Mouse (Mus musculus) splenic B cell, adult 2 months (primary cell): ENCODE results near the gene Acvr1b.
A peak's percentile ranks its signal among the peaks of the same experiment; 100 is the strongest.

Experiments
- DNase-seq: peaks from one replicate; pipeline ENCODE4 v3.0.0-alpha.2; 2011; ENCODE audit warnings: low read depth, low spot score
- H3K27me3 ChIP-seq: 2 replicates; pipeline ENCODE4 v1.6.1; 2012; ENCODE audit warnings: mild to moderate bottlenecking, low read length, moderate library complexity, mixed read lengths; ENCODE audit not compliant: control insufficient read depth, poor library complexity, insufficient read depth, severe bottlenecking
- H3K36me3 ChIP-seq: 2 replicates; pipeline ENCODE4 v1.6.1; 2012; ENCODE audit warnings: mild to moderate bottlenecking, low read length, moderate library complexity, mixed read lengths; ENCODE audit not compliant: control insufficient read depth, poor library complexity, insufficient read depth, severe bottlenecking

The Acvr1b gene

DNA sequence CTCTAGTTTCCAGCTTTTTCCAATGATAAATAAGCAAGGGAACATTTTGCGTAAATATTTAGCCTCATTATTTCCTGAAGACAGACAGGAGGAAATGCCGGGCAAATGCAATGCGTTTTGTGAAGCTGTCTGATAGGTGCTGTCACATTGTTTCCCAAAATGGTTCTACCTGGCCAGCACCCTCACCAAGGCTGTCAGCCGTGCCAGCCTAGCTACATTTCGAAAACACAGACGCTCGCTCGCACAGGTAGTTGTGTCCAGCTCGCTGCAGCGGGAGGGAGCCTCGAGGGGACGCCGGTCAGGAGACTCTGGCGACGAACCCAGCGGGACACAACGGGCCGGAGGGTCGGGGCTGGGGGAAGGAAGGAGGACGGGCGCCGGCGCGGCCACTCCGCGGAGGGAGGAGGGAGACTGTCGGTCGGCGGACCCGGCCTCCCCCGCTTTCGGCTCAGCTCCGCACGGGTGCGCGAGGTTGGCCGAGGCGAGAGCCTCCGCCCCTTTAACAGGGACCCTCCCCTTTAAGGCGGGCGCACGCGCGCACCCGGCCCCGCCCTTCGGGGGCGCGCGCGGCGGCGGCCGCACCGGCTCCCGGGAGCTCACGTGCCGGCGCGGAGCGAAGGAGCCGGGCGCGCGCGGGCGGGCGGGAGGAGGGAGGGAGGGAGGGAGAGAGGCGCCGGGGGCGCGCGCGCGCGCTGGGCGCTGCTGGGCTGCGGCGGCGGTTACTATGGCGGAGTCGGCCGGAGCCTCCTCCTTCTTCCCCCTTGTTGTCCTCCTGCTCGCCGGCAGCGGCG is at the start of gene Acvr1b:
Gene Acvr1b, plus strand, starts transcription at position 647 of the 791 bp plus-strand sequence.
- Histone ChIP-seq H3K36me3 (no peaks in the 10 kb centered on the region), H3K27me3 (no peaks in the 10 kb centered on the region)
- DNase-seq = peak; percentile 91

DNA sequence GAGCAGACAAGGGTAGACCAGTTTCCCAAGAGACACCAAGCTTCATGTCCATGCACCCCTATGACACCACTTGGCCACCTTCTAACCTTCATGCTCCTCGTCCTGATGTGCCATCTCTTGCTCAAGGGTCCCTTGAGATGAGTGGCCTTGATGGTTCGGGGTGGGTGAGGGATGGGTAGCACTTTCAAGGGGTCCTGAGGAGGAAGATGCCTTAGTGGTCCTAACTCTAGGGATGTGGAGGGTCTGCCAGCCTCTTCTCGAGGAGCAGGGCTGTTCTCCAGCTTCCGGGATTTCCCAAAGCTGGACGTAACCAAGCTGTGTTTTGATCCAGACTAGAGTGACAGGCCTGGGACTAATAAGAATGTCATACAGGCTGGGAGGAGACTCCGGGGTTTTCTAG is 48.3 kb upstream of the Acvr1b start:
- H3K36me3 ChIP-seq = no peaks in the 10 kb centered on the region
- DNase-seq = no peak
- no peaks in the 10 kb centered on the region; the same call in 1 of the 2 replicates for H3K27me3 ChIP-seq

DNA sequence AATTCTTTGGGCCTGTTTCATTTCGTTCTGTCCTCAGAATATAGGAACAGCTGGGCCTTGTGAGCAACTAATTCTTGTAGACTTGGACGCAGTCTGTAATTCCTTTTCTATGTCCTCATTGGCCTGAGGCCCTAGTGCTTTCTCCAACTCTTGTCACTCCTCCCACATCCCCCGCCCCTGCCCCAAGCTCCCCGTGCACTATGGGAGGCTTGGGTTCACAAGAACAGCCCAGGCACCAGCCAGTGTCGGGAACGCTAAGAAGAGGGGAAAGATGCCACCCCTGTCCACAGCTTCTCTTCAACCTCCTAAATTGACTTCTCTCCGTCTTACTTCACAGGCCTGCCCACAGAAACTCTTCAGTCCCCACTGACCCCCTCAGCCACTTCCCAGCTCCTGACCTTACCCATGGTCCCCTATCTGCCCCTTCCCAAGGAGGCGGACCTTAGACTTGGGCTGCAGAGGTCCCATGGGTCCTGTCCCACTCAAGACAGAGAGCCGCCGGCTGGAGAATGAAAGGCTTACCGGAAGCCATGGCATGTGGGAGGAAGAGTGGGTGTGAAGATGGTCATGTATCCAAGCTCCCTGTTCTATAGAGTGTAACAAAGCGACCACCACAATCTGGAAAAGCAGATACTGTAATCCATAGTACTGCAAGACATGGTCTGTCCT is 46.9 kb upstream of the Acvr1b start:
- no peak for DNase-seq
- Histone ChIP-seq H3K36me3 (no peaks in the 10 kb centered on the region; the same call in 1 of the 2 replicates), H3K27me3 (no peaks in the 10 kb centered on the region; the same call in 1 of the 2 replicates)

DNA sequence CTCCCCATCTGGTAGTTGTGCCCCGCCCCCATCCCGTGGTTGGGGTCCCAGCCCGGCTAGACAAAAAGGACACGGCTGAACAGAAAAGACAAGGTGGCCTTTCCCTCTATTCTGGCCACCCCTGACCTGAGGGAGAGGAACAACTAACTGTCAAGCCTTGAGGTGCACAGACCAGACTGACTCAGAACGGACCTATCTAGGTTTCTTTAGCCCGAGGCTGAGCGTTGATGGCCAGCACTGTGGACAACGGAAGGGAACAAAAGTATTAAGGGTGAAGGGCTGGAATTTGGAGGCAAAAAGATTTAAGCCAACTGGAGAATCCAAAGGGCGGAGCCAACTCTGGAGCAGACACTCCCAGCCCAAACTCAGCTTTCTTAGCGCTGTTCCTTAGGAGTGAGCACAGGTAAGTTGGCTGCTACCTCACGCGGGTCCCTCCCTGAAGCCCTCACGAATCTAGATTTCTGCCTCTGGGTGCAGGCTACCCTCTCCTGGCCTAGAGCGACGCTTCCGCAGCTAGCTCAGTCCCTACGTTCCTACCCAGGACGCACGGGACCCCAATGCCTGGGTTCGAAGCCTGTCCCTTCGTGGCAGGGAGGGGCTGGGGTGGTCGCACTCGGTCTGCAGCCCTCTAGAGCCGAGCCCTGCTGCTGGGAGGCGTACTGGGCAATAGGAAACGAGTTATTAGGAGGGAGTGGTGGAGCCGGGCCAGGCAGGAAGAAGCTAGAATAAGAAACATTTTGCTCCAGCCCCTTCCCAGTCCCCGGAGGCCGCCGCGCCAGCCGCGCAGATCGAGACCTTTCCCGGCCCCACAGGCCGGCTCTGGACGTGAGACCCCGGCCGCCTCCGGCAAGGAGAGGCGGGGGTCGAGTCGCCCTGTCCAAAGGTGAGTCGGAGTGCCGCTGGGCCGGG is 45.4 kb upstream of the Acvr1b start, which contains the start of gene Acvrl1:
Gene Acvrl1, plus strand, starts transcription at position 342 of the 909 bp plus-strand sequence.
- no peak for DNase-seq
- H3K27me3 ChIP-seq = no peaks in the 10 kb centered on the region; the same call in 1 of the 2 replicates
- H3K36me3 ChIP-seq = no peaks in the 10 kb centered on the region; the same call in 1 of the 2 replicates

DNA sequence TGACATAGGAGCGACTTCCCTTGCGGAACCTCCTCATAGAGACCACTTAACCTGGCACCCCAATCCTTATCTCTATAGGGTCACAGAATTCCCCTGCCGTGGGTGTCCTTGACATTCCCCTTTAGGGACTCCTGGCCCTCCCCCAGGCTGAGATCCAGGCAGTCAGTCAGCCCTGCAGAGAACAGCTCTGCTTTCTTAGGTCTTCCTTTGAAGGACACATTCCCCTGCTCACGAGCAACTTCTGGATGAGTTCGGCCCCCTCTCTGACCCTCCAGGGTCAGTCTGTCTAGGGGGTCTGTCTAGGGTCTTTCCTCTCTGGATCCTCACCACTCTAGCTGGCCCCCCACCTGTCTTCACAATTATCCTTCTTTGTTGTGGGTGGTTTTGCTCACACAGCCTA is 44.5 kb upstream of the Acvr1b start:
- DNase-seq = no peak
- Histone ChIP-seq H3K27me3 (no peaks in the 10 kb centered on the region; the same call in 1 of the 2 replicates), H3K36me3 (no peaks in the 10 kb centered on the region; the same call in 1 of the 2 replicates)

DNA sequence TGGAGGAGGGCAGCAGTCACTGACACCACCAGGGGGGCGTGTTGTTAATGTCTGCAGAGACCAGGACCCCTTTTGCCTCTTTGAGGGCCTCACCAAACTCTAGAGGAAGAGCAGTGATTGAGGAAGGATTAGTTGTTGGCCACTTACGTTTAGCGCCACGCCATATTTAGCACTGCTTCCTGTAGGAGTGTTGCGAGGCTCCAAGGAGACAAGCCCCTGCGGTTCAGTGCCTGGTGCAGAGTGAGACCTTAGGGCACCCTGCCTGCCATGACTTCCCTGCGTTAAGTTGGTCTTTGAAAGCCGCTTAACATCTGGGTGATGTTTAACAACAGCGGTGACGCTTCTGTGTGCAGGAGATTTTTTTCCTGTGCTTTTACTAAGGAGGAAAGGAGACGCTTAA is 42.4 kb upstream of the Acvr1b start:
- Histone ChIP-seq H3K27me3 (no peaks in the 10 kb centered on the region; the same call in 1 of the 2 replicates), H3K36me3 (no peaks in the 10 kb centered on the region; the same call in 1 of the 2 replicates)
- no peak for DNase-seq

DNA sequence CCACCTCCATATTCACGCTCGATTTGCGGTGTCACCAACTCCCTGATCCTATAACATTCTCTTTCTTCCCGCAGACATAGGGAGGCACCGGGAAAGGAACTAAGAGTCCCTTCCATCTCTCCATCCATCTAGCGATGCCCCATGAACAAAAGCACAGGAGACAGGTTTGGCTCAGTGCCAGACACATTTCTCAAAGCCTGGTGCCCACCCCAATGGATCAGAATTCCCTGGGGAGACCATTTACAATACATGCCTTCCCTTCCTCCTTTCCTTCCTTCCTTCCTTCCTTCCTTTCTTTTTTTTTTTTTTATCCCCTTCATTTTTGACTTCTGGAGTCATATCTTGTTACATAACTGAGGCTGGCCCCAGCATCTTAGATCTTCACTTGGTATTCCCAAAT is 41.8 kb upstream of the Acvr1b start:
- DNase-seq = no peak

DNA sequence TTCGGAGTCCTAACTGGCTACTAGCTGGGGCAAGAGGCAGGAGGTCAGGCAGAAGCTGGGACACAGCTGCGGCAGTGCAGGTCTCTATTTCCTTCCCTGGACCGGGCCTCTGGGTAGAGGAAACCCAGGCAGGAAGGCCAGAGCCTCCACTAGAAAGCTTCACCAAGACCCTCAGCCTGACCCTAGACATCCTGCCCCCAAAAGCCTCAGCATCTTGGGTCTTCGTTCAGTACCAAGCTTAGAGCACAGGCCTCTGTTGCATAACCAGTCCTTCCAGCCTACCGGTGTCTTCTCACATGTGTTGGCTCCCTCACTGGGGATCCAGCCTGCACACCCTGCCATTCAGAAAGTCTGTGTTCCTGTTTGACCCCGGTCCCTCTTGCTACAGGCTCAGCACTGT is 41.1 kb upstream of the Acvr1b start:
- no peaks in the 10 kb centered on the region; the same call in 1 of the 2 replicates for H3K36me3 ChIP-seq
- H3K27me3 ChIP-seq = no peaks in the 10 kb centered on the region; the same call in 1 of the 2 replicates
- no peak for DNase-seq

More for the DNA sequence above, 41.8 kb upstream of the Acvr1b start:
- no peaks in the 10 kb centered on the region; the same call in 1 of the 2 replicates for H3K36me3 ChIP-seq
- no peaks in the 10 kb centered on the region; the same call in 1 of the 2 replicates for H3K27me3 ChIP-seq

DNA sequence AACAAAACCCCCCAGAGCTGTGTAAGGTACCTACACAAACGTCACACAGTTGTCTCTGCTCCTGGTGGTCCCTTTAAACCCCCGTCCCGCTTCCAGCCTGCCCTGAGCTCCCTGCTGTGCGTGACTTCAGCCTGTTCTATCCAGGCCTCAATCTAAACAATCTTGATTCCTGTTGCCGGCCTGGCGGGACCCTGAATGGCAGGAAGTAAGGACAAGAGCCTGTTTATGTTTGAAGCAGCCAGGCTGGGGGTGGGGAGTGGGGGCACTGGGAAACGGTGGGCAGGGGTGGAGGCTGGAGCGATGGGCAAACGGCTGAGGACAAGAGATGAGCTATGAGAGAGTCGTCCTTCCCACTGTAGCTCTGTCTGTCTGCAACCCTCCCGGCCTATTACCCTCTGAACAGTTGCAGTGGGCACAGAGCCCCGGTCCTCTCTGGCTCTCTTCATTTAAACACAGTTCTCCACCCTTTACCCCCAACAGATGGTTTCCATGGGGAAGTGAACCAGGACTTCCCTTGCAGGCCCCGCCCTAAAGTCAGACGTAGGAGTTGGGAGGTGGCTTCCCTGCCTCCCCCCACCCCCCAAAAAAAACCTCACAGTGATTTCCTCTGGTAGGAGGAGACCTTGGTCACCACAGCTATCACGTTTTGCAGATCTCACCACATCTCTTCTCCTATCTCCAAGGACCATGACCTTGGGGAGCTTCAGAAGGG is 39.7 kb upstream of the Acvr1b start:
- Histone ChIP-seq H3K27me3 (no peaks in the 10 kb centered on the region), H3K36me3 (no peaks in the 10 kb centered on the region; the same call in 1 of the 2 replicates)
- peak; percentile 66 for DNase-seq

DNA sequence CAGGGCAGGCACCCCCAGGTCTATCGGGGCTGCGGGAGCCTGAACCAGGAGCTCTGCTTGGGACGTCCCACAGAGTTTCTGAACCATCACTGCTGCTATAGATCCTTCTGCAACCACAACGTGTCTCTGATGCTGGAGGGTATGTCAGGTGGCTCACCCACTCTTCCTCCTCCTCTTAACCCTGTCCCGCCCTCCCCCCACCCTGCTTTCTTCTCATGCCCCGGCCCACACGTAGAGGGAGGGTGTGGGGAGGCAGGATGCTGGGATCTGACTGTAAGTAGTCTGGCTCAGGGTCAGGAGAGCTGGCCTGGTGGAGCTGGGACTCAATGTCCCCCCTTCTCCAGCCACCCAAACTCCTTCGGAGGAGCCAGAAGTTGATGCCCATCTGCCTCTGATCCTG is 38.5 kb upstream of the Acvr1b start:
- no peaks in the 10 kb centered on the region; the same call in 1 of the 2 replicates for H3K36me3 ChIP-seq
- no peak for DNase-seq
- no peaks in the 10 kb centered on the region for H3K27me3 ChIP-seq

DNA sequence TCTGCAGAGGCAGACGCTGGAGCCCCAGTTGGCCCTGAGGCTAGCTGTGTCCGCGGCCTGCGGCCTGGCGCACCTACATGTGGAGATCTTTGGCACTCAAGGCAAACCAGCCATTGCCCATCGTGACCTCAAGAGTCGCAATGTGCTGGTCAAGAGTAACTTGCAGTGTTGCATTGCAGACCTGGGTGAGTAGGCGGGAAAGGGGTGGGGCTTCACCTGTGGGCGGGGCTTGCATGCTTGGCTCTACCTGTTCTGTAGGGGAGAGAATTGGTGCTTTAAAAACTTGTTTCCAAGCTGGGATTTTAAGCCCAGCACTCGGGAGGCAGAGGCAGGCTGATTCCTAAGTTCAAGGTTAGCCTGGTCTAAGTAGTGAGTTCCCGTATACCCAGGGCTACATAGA is 36.4 kb upstream of the Acvr1b start:
- no peaks in the 10 kb centered on the region for H3K27me3 ChIP-seq
- no peak for DNase-seq
- no peaks in the 10 kb centered on the region for H3K36me3 ChIP-seq

DNA sequence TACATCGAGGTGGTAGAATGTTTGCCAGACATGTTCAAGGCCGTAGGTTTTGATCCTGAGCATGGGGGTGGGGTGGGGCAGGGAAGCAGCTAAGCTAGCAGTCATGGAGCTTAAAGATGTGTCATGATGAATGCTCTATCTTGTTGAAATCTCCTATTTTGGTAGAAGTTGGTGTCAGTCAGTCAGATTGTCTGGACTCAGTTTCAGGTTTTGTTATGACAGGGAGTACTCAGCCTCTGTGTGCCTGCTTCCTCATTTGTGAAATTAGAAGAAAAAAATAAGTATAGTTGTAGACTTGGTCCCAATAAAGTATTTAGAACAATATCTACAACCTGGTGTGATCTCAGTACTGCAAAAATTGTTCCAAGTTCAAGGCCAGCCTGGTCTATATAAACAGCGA is 35.2 kb upstream of the Acvr1b start:
- Histone ChIP-seq H3K36me3 (no peaks in the 10 kb centered on the region), H3K27me3 (no peaks in the 10 kb centered on the region)
- DNase-seq = no peak

DNA sequence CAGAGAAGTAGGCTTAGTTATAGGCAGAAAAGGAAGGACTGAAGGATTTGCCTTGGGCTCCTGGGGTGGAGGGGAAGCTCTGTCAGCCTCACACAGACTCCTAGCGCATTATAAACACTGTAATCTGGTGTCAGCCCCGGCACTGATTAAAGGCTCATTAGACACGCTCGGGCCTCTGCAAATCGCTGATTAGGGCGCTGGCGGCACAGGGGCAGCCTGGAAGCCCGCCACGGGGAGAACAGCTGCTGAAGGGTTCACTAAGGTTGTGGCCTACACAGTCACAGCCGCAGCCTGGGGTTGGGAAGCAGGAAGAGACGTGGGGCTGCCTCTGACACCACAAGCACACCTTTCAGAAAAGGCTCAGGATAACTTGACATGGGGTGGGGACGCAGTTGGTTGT is 34.0 kb upstream of the Acvr1b start:
- Histone ChIP-seq H3K36me3 (no peaks in the 10 kb centered on the region), H3K27me3 (no peaks in the 10 kb centered on the region)
- DNase-seq = no peak

DNA sequence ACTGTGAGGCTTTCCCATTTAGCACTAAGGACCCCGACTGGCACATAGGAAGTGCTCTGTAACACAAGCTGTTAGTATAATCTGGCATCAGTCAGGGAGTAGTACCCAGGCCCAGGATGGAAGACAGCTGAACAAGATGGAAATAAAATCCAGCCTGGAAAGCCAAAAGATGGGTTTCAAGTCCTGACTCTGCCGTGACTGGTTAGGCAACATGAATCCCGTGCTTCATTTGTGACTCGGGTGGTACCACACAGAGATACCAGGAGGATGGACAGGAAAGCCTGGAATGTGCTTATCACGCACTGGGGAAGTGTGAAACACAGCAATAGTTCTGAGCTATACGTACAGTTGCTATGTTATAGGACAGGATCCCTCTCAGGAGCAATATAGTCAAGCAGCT is 33.3 kb upstream of the Acvr1b start:
- H3K36me3 ChIP-seq = no peaks in the 10 kb centered on the region
- no peak for DNase-seq
- no peaks in the 10 kb centered on the region for H3K27me3 ChIP-seq
